Mouse (Mus musculus) midbrain, postnatal 0 days (tissue): ENCODE results near the gene Ttc9c. TPM values are rescaled to one million over a fixed set of nuclear protein-coding genes. Genes with fewer than 3 reads are reported as not detected.

Experiments
- ATAC-seq: fragments of 200-750 bp; cut with Nextera tagmentation; 2 replicates; pipeline ENCODE4 v1.8.0; 2017; ENCODE audit warnings: moderate number of reproducible peaks, mild to moderate bottlenecking, moderate TSS enrichment, moderate library complexity; ENCODE audit not compliant: low FRiP score
- DNase-seq: peaks from one replicate; pipeline ENCODE4 v3.0.0-alpha.2; 2015; ENCODE audit warnings: low spot score
- H3K27ac ChIP-seq: fragments of 300-500 bp; sonication (generic); 2 replicates; pipeline ENCODE4 v1.5.1; 2014; ENCODE audit warnings: low read depth, mild to moderate bottlenecking, low read length, mixed read lengths
- H3K27me3 ChIP-seq: fragments of 300-500 bp; sonication (generic); 2 replicates; pipeline ENCODE4 v1.6.1; 2014; ENCODE audit warnings: low read length, control low read depth, mixed read lengths; ENCODE audit not compliant: insufficient read depth
- H3K36me3 ChIP-seq: fragments of 300-500 bp; sonication (generic); 2 replicates; pipeline ENCODE4 v1.6.1; 2014; ENCODE audit warnings: low read length, control low read depth, mixed read lengths; ENCODE audit not compliant: insufficient read depth
- H3K4me1 ChIP-seq: fragments of 300-500 bp; sonication (generic); 2 replicates; pipeline ENCODE4 v1.6.1; 2014; ENCODE audit warnings: mild to moderate bottlenecking, control low read depth, antibody characterized with exemption, low read length, mixed read lengths; ENCODE audit not compliant: insufficient read depth
- H3K4me2 ChIP-seq: fragments of 300-500 bp; sonication (generic); 2 replicates; pipeline ENCODE4 v1.6.1; 2014; ENCODE audit warnings: low read depth, mild to moderate bottlenecking, low read length, mixed read lengths; ENCODE audit not compliant: poor library complexity, severe bottlenecking
- H3K4me3 ChIP-seq: fragments of 300-500 bp; sonication (generic); 2 replicates; pipeline ENCODE4 v1.5.1; 2014; ENCODE audit warnings: low read depth, mild to moderate bottlenecking, low read length, moderate library complexity
- H3K9ac ChIP-seq: fragments of 300-500 bp; sonication (generic); replicated peaks from 2 replicates; pipeline ENCODE4 v1.6.1; 2014; ENCODE audit warnings: mild to moderate bottlenecking, low read length, moderate library complexity, mixed read lengths; ENCODE audit not compliant: poor library complexity, severe bottlenecking
- H3K9me3 ChIP-seq: fragments of 300-500 bp; sonication (generic); 2 replicates; pipeline ENCODE4 v1.6.1; 2016; ENCODE audit warnings: low read length, control low read depth
- CTCF ChIP-seq: IDR thresholded peaks from 2 replicates; pipeline ENCODE4 v1.5.1; 2016; ENCODE audit warnings: antibody characterized with exemption, mild to moderate bottlenecking
- WGBS: fragments of 180-500 bp; shearing (Covaris S2); extraction: QIAGEN DNeasy Blood & Tissue Kit; methylation state at CpG from one replicate; pipeline ENCODE4 v1.1.7; 2014; 5-methylcytosine and 5-hydroxymethylcytosine counted together
- polyA plus RNA-seq: library from polyadenylated mRNA; unstranded; fragments of >200 nt; fragmentation: Nextera tagmentation; extraction: Ambion mirVana; gene quantifications from 2 replicates; pipeline ENCODE4 v1.2.1, GENCODE M21; 2015
- total RNA-seq: library from RNA; depleted of rRNA; stranded (reverse); fragments of >200 nt; gene quantifications from 2 replicates; pipeline ENCODE4 v1.2.3, GENCODE M21; 2014

Gene Ttc9c
- total and polyA plus RNA-seq, 2 experiments from 2014 or later: 45.3 to 63.0 TPM

DNA sequence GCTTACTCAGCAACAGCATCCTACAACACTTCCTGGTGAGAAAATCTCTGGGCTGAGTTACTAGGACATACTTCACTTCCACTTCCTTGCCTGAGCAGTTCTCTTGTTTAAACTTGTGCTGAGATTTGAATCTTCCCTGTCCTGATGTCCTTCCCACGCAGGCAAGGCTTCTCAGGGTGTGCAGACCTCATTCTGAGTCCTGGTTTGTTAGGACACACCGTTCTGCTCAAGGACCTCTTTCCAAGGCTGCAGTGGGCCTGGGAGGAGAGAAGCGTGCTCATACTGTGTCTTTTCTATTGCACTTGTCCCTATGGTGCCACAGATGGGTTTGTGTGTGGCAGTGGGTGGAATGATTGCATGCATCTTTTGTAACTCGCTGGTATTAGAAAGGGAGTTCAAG is 13.8 kb upstream of the Ttc9c start:
- Histone ChIP-seq H3K36me3 (peaks cover 52% of the 10 kb centered on the region), H3K9ac (no peak overlapping the region), H3K4me2 (no peak overlapping the region), H3K27me3 (no peaks in the 10 kb centered on the region), H3K4me1 (no peaks in the 10 kb centered on the region), H3K4me3 (no peak overlapping the region), H3K27ac (no peak overlapping the region), H3K9me3 (no peaks in the 10 kb centered on the region)
- WGBS: 92% methylated on average over 4 of the region's 4 CpGs
- ATAC-seq (no peak), DNase-seq (no peak)
- TF ChIP-seq CTCF: no peak

DNA sequence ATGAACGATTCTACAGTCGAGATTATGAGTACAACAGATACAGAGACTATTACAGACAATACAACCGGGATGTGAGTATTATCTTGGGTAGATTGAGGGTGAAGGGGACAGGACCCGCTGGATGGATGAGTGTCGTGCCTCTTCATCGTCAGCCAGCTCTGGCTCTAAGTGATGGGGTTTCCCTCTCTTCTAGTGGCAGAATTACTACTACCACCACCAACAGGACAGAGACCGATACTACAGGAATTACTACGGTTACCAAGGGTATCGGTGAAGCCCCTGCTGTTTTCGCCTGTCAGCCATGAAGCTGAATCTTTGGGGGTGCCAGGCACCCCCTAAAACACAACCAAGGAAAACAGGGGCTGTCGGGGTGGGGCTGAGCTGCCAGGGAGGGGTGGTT is 12.1 kb upstream of the Ttc9c start:
- ATAC-seq (peak; percentile 42; the same call in 1 of the 2 replicates), DNase-seq (peak; percentile 47)
- H3K27ac ChIP-seq: no peak overlapping the region
- H3K9ac ChIP-seq: no peak overlapping the region
- H3K36me3 ChIP-seq: peaks cover 67% of the 10 kb centered on the region
- no peaks in the 10 kb centered on the region for H3K4me1 ChIP-seq
- no peak overlapping the region for H3K4me3 ChIP-seq
- H3K27me3 ChIP-seq: no peaks in the 10 kb centered on the region
- peak; percentile 41 for TF ChIP-seq CTCF
- no peaks in the 10 kb centered on the region for H3K9me3 ChIP-seq
- 75% methylated on average over 11 of the region's 11 CpGs for WGBS
- H3K4me2 ChIP-seq: no peak overlapping the region

DNA sequence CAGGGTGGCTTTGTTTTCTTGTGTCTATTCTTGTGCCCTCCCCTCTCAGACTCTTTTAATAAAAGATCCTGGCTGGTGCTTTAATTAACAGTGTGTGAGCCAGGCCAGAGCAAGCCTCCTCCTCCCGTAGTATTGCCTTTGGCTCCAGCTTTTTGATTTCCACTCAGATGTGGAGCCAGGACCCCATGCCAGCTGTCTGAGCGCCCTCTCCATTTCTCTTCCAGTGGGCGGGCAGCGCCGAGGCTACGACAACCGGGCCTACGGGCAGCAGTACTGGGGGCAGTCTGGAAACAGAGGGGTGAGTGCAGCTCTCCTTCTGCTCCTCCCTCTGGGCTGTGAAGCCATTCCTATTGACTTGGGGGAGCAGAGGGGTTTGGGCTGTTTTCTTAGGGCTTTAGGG is 11.5 kb upstream of the Ttc9c start:
- Histone ChIP-seq H3K36me3 (peaks cover 72% of the 10 kb centered on the region), H3K27me3 (no peaks in the 10 kb centered on the region), H3K27ac (no peak overlapping the region), H3K4me2 (no peak overlapping the region), H3K4me1 (no peaks in the 10 kb centered on the region), H3K9ac (no peak overlapping the region), H3K9me3 (no peaks in the 10 kb centered on the region), H3K4me3 (no peak overlapping the region)
- TF ChIP-seq CTCF: no peak
- 82% methylated on average over 8 of the region's 8 CpGs for WGBS
- DNase-seq (peak; percentile 9), ATAC-seq (no peak)

DNA sequence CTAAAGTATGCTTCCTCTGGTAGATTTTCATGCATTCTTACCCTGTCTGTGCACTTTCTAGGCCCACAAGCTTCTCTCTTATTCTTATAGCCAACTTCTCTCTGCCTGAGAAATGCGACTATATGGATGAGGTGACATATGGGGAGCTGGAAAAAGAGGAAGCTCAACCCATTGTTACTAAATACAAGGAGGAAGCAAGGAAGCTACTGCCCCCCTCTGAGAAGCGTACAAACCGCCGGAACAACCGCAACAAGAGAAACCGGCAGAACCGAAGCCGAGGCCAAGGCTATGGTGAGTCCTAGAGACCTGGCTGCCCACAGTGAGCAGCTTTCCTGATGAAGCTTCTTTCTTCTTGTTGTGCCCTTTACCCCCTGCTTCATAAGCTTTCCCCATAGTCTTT is 10.5 kb upstream of the Ttc9c start, which contains the start of gene AC129217.1:
Gene AC129217.1 (plus strand): TSS at position 114 of the 400 bp plus-strand sequence.
- ATAC-seq: no peak
- DNase-seq: no peak
- no peak for TF ChIP-seq CTCF
- 89% methylated on average over 8 of the region's 8 CpGs for WGBS
- no peak within 1 kb of the TSS for H3K4me2 ChIP-seq
- H3K36me3 ChIP-seq: peaks cover 80% of the 10 kb centered on the region
- H3K9me3 ChIP-seq: no peaks in the 10 kb centered on the region
- H3K4me3 ChIP-seq: no peak within 1 kb of the TSS
- H3K27ac ChIP-seq: no peak within 1 kb of the TSS
- no peaks in the 10 kb centered on the region for H3K4me1 ChIP-seq
- no peaks in the 10 kb centered on the region for H3K27me3 ChIP-seq
- H3K9ac ChIP-seq: no peak within 1 kb of the TSS

DNA sequence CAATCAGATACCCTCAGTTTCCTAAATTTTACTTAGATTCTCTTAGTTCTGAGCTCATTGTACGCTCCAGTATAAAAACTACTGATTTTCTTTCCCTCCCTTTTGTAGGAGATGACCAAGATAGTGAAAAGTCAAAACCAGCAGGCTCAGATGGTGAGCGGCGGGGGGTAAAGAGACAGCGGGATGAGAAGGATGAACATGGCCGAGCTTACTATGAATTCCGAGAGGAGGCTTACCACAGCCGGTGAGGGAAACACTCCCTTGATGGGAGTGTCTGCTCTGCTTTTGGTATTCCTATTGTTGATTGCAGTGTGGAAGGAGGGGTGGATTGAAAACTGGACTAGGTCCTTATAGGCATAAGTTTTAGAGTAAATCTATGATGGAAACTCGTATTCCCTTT is 3.6 kb upstream of the Ttc9c start:
- Histone ChIP-seq H3K4me3 (peak overlapping the region; percentile 97; the same call in 1 of the 2 replicates), H3K27me3 (no peaks in the 10 kb centered on the region), H3K4me2 (peak overlapping the region; percentile 89), H3K4me1 (peaks cover 11% of the 10 kb centered on the region), H3K9me3 (no peaks in the 10 kb centered on the region), H3K27ac (no peak overlapping the region), H3K9ac (no peak overlapping the region), H3K36me3 (peaks cover 38% of the 10 kb centered on the region)
- no peak for DNase-seq
- no peak for ATAC-seq
- no peak for TF ChIP-seq CTCF
- 55% methylated on average over 8 of the region's 8 CpGs for WGBS

DNA sequence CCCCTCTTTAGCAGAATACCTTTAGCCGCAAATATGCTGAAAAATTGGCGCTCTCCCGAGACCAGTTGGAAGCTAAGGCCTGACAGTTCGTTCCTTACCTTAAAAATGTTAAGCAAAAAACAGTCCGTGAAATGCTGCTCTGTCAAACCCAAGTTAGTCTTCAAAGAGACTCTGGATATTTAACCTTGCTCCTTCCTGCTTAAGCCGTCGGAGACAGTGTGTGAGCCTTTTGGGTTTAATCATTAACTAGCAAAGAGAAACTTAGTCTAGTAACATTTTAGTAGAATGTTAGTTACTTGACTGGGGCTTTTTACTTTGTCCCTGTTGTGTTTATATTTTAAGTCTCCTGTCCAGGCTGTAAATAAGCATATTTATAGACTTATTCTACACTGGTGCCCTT is 2.0 kb upstream of the Ttc9c start:
- peaks cover 26% of the 10 kb centered on the region for H3K36me3 ChIP-seq
- H3K27ac ChIP-seq: no peak overlapping the region
- H3K9ac ChIP-seq: peak overlapping the region; percentile 98
- peak overlapping the region; percentile 89 for H3K4me2 ChIP-seq
- peak overlapping the region; percentile 97 for H3K4me3 ChIP-seq
- no peak for DNase-seq
- 1% methylated on average over 7 of the region's 7 CpGs for WGBS
- no peak for TF ChIP-seq CTCF
- no peaks in the 10 kb centered on the region for H3K9me3 ChIP-seq
- H3K27me3 ChIP-seq: no peaks in the 10 kb centered on the region
- ATAC-seq: no peak
- H3K4me1 ChIP-seq: peaks cover 16% of the 10 kb centered on the region
